Mouse (Mus musculus): ENCODE data around the gene Elmo3. TPM values are rescaled to one million over a fixed set of nuclear protein-coding genes. Genes with fewer than 3 reads are reported as not detected.

The Elmo3 gene
- total and polyA plus RNA-seq, 3 experiments, result 1.3 to 2.9 TPM; not detected in 1

GRCm38 (mm10) chr8:105258911-105259720 lies 46.3 kb upstream of the Elmo3 start:
- no peak for TF ChIP-seq KAT2A (conservative IDR thresholded peaks at IDR 0.05; ENCODE audit: low read depth, low read length)
- TF ChIP-seq GATA1 (IDR thresholded peaks at IDR 0.05; ENCODE audit: low read depth, low read length), result no peak
- TF ChIP-seq HCFC1 (IDR thresholded peaks at IDR 0.05; ENCODE audit: low read depth, low read length), result no peak
- TF ChIP-seq TCF12 (IDR thresholded peaks at IDR 0.05; ENCODE audit: low read depth, low read length), result no peak
- TF ChIP-seq MXI1 (IDR thresholded peaks at IDR 0.05; ENCODE audit: low read depth, low read length), result no peak
- no peak for TF ChIP-seq MYC (IDR thresholded peaks at IDR 0.05; ENCODE audit: low read depth, low read length)
- no peak for TF ChIP-seq GABPA (IDR thresholded peaks at IDR 0.05; ENCODE audit: low read depth, low read length)
- TF ChIP-seq USF1 (IDR thresholded peaks at IDR 0.05; ENCODE audit: low read depth, low read length), result no peak
- no peak for TF ChIP-seq RCOR1 (IDR thresholded peaks at IDR 0.05; ENCODE audit: low read depth, low read length)
- H3K79me2 ChIP-seq (ENCODE audit: control insufficient read depth, insufficient read depth, low read length, poor library complexity), result peaks cover 9% of the 10 kb centered on the region
- H3K9me3 ChIP-seq (replicated peaks; ENCODE audit: insufficient read depth, low read length), result no peaks in the 10 kb centered on the region
- DNase-seq (ENCODE audit: low read depth, low spot score), result no peak
- no peak overlapping the region for H3K4me3 ChIP-seq (ENCODE audit: control insufficient read depth in 1 of 2, insufficient read depth in 1 of 2, low read depth in 2 of 2, low read length in 2 of 2)
- no peak overlapping the region for H3K27ac ChIP-seq (ENCODE audit: control insufficient read depth, low read depth, low read length)
- peaks cover 0 to 18% of the 10 kb centered on the region in 2 experiments; a peak in 2 of 4 replicates for H3K36me3 ChIP-seq (ENCODE audit: control insufficient read depth in 1 of 2, insufficient read depth in 2 of 2, low read length in 2 of 2)
- H3K9ac ChIP-seq (ENCODE audit: control insufficient read depth, low read depth, low read length, poor library complexity, severe bottlenecking), result no peak overlapping the region
- peaks cover 0 to 23% of the 10 kb centered on the region in 2 experiments; a peak in 2 of 4 replicates for H3K4me1 ChIP-seq (ENCODE audit: control insufficient read depth in 1 of 2, insufficient read depth in 2 of 2, low read length in 2 of 2)
- no peaks in the 10 kb centered on the region for H3K27me3 ChIP-seq (ENCODE audit: control insufficient read depth in 1 of 2, insufficient read depth in 2 of 2, low read length in 2 of 2)

- Histone ChIP-seq H3K9ac (ENCODE audit: control insufficient read depth, low read depth, low read length, poor library complexity, severe bottlenecking) (no peak overlapping the region), H3K9me3 (replicated peaks; ENCODE audit: insufficient read depth, low read length) (no peaks in the 10 kb centered on the region), H3K4me3 (ENCODE audit: control insufficient read depth in 1 of 2, insufficient read depth in 1 of 2, low read depth in 2 of 2, low read length in 2 of 2) (no peak overlapping the region), H3K36me3 (ENCODE audit: control insufficient read depth in 1 of 2, insufficient read depth in 2 of 2, low read length in 2 of 2) (peaks cover 0 to 18% of the 10 kb centered on the region in 2 experiments; a peak in 2 of 4 replicates), H3K27me3 (ENCODE audit: control insufficient read depth in 1 of 2, insufficient read depth in 2 of 2, low read length in 2 of 2) (no peaks in the 10 kb centered on the region), H3K27ac (ENCODE audit: control insufficient read depth, low read depth, low read length) (no peak overlapping the region), H3K4me1 (ENCODE audit: control insufficient read depth in 1 of 2, insufficient read depth in 2 of 2, low read length in 2 of 2) (peaks cover 0 to 23% of the 10 kb centered on the region in 2 experiments; a peak in 2 of 4 replicates), H3K79me2 (ENCODE audit: control insufficient read depth, insufficient read depth, low read length, poor library complexity) (peaks cover 14% of the 10 kb centered on the region)
- TF ChIP-seq GABPA (IDR thresholded peaks at IDR 0.05; ENCODE audit: low read depth, low read length) (no peak), MYB (IDR thresholded peaks at IDR 0.05; ENCODE audit: low read depth, low read length) (no peak), RAD21 (IDR thresholded peaks at IDR 0.05; ENCODE audit: low read depth, low read length) (no peak), CTCF (IDR thresholded peaks at IDR 0.05 in 2 of 3, conservative IDR thresholded peaks at IDR 0.05 in 1 of 3; ENCODE audit: control insufficient read depth in 1 of 3, insufficient read depth in 1 of 3, low read depth in 2 of 3, low read length in 3 of 3, poor library complexity in 1 of 3, severe bottlenecking in 1 of 3) (0 out of 6 replicates have a peak, but pooled peaks of 1 of the 3 experiments have one; percentile 8), ZMIZ1 (IDR thresholded peaks at IDR 0.05; ENCODE audit: low read depth, low read length) (no peak), MAZ (IDR thresholded peaks at IDR 0.05; ENCODE audit: low read depth, low read length) (no peak)
- no peak for DNase-seq (ENCODE audit: low read depth, low spot score)
Observed at GRCm38 (mm10) chr8:105259721-105260320, 45.6 kb upstream of the Elmo3 start.

All from MEL (cell line).